Comparison of ENCODE assay signal across 11 mouse cellular contexts in genomic region chr12:76435549-76435948, GRCm38 (mm10). TPM values are rescaled to one million over a fixed set of nuclear protein-coding genes. Genes with fewer than 3 reads are reported as not detected.
DNase-seq lines count a peak whose midpoint lies in the region; ATAC-seq lines count a peak whose summit lies in the region.
"Had no signal": no experiment of that assay in that cellular context is flagged by ENCODE, and none has a peak within 500 bp of the region (broad histone marks: within the 10 kb centered on the region; RNA-seq: fewer than 3 reads in every experiment).

No protein-coding gene starts in this region.

- no peaks in the 10 kb centered on the region for H3K9me3 ChIP-seq in kidney, embryonic 16.5 days (ENCODE audit: low read length)
- H3K9me3 ChIP-seq in embryonic facial prominence, embryonic 13.5 days: no peaks in the 10 kb centered on the region
- H3K9me3 ChIP-seq in hindbrain, embryonic 15.5 days: no peaks in the 10 kb centered on the region
- H3K9me3 ChIP-seq in midbrain, embryonic 15.5 days: no peaks in the 10 kb centered on the region
- H3K9me3 ChIP-seq: G1E had no signal

- H3K27ac ChIP-seq in kidney, embryonic 16.5 days (ENCODE audit: low read length): no peak overlapping the region
- H3K27ac ChIP-seq in embryonic facial prominence, embryonic 13.5 days: no peak overlapping the region
- no peak overlapping the region for H3K27ac ChIP-seq in hindbrain, embryonic 15.5 days (replicated peaks)
- H3K27ac ChIP-seq in midbrain, embryonic 15.5 days: no peak overlapping the region

- H3K4me1 ChIP-seq in kidney, embryonic 16.5 days (ENCODE audit: insufficient read depth, low read length): peaks cover 8% of the 10 kb centered on the region
- peaks cover 8% of the 10 kb centered on the region for H3K4me1 ChIP-seq in embryonic facial prominence, embryonic 13.5 days
- peaks cover 3% of the 10 kb centered on the region for H3K4me1 ChIP-seq in hindbrain, embryonic 15.5 days (replicated peaks)
- H3K4me1 ChIP-seq in midbrain, embryonic 15.5 days: peaks cover 5% of the 10 kb centered on the region; the same call in 1 of the 2 replicates

- peak; percentile 35 for ATAC-seq in kidney, embryonic 16.5 days (ENCODE audit: low FRiP score, low TSS enrichment)
- ATAC-seq in embryonic facial prominence, embryonic 13.5 days (ENCODE audit: insufficient number of reproducible peaks, insufficient read depth, low FRiP score, low TSS enrichment, low read depth): no peak
- ATAC-seq in hindbrain, embryonic 15.5 days (ENCODE audit: low FRiP score, low read depth): no peak
- ATAC-seq in midbrain, embryonic 15.5 days (replicated peaks): no peak

- no peak for DNase-seq in kidney, postnatal 14 days
- DNase-seq in gastrocnemius, postnatal 10 days: no peak
- no peak for DNase-seq in ovary, postnatal 10 days (ENCODE audit: low spot score)
- DNase-seq: adrenal gland, adult 8-10 months; cerebellum, adult 11-12 months; lung, postnatal 14 days had no signal

- no peak overlapping the region for H3K9ac ChIP-seq in kidney, embryonic 16.5 days (replicated peaks; ENCODE audit: low read length)
- peak overlapping the region; percentile 71 for H3K9ac ChIP-seq in embryonic facial prominence, embryonic 13.5 days
- no peak overlapping the region for H3K9ac ChIP-seq in hindbrain, embryonic 15.5 days
- H3K9ac ChIP-seq in midbrain, embryonic 15.5 days: no peak overlapping the region

- 32% methylated on average over 8 of the region's 8 CpGs for WGBS in kidney, embryonic 16.5 days
- WGBS in embryonic facial prominence, embryonic 13.5 days: 28% methylated on average over 8 of the region's 8 CpGs
- WGBS in hindbrain, embryonic 15.5 days: 44% methylated on average over 8 of the region's 8 CpGs
- 46% methylated on average over 8 of the region's 8 CpGs for WGBS in midbrain, embryonic 15.5 days

- peak overlapping the region; percentile 57 for H3K4me2 ChIP-seq in kidney, embryonic 16.5 days (replicated peaks; ENCODE audit: low read depth, low read length)
- H3K4me2 ChIP-seq in embryonic facial prominence, embryonic 13.5 days: peak overlapping the region; percentile 76
- peak overlapping the region; percentile 51 for H3K4me2 ChIP-seq in hindbrain, embryonic 15.5 days
- peak overlapping the region; percentile 48 for H3K4me2 ChIP-seq in midbrain, embryonic 15.5 days

- H3K4me3 ChIP-seq in kidney, embryonic 16.5 days (ENCODE audit: low read length): peak overlapping the region; percentile 41
- H3K4me3 ChIP-seq in embryonic facial prominence, embryonic 13.5 days: peak overlapping the region; percentile 51
- H3K4me3 ChIP-seq in hindbrain, embryonic 15.5 days: no peak overlapping the region
- no peak overlapping the region for H3K4me3 ChIP-seq in midbrain, embryonic 15.5 days

- H3K36me3 ChIP-seq in kidney, embryonic 16.5 days (ENCODE audit: insufficient read depth, low read length): no peaks in the 10 kb centered on the region
- no peaks in the 10 kb centered on the region for H3K36me3 ChIP-seq in embryonic facial prominence, embryonic 13.5 days
- no peaks in the 10 kb centered on the region for H3K36me3 ChIP-seq in hindbrain, embryonic 15.5 days
- H3K36me3 ChIP-seq in midbrain, embryonic 15.5 days (replicated peaks): no peaks in the 10 kb centered on the region
- H3K36me3 ChIP-seq: G1E had no signal

- no peaks in the 10 kb centered on the region; the same call in 1 of the 2 replicates for H3K27me3 ChIP-seq in kidney, embryonic 16.5 days (ENCODE audit: insufficient read depth, low read length)
- H3K27me3 ChIP-seq in embryonic facial prominence, embryonic 13.5 days: peaks cover 16% of the 10 kb centered on the region
- peaks cover 2% of the 10 kb centered on the region; the same call in 1 of the 2 replicates for H3K27me3 ChIP-seq in hindbrain, embryonic 15.5 days
- 0 out of 2 replicates have a peak, but pooled peaks cover 5% of the 10 kb centered on the region for H3K27me3 ChIP-seq in midbrain, embryonic 15.5 days (replicated peaks)

RNA-seq across cellular contexts. Expression of gene Ppp1r36, which starts 18.2 kb away (rescaled TPM):
- 4.0 and 4.3 TPM in 2 replicates for polyA plus RNA-seq in kidney, embryonic 16.5 days (2015; fragmentation: Nextera tagmentation; extraction: Ambion mirVana)
- polyA plus RNA-seq in embryonic facial prominence, embryonic 13.5 days (2015; fragmentation: Nextera tagmentation; extraction: Ambion mirVana): 3.9 and 4.8 TPM in 2 replicates
- 1.6 TPM in 2 replicates for polyA plus RNA-seq in hindbrain, embryonic 15.5 days (2015; fragmentation: Nextera tagmentation; extraction: Ambion mirVana)
- 0.73 and 1.0 TPM in 2 replicates for polyA plus RNA-seq in midbrain, embryonic 15.5 days (2015; fragmentation: Nextera tagmentation; extraction: Ambion mirVana)
- total RNA-seq in gastrocnemius, postnatal 10 days (2021): under 1 TPM; 0.34 to 0.38 TPM
- polyA plus RNA-seq: G1E had no signal

RNA-seq across cellular contexts. Expression of gene Hspa2, which starts 31.6 kb away (rescaled TPM):
- polyA plus RNA-seq in kidney, embryonic 16.5 days (2015; fragmentation: Nextera tagmentation; extraction: Ambion mirVana): 11.0 and 12.5 TPM in 2 replicates
- 5.8 and 8.9 TPM in 2 replicates for polyA plus RNA-seq in embryonic facial prominence, embryonic 13.5 days (2015; fragmentation: Nextera tagmentation; extraction: Ambion mirVana)
- 7.3 and 8.7 TPM in 2 replicates for polyA plus RNA-seq in hindbrain, embryonic 15.5 days (2015; fragmentation: Nextera tagmentation; extraction: Ambion mirVana)
- polyA plus RNA-seq in midbrain, embryonic 15.5 days (2015; fragmentation: Nextera tagmentation; extraction: Ambion mirVana): 5.5 and 5.6 TPM in 2 replicates
- total RNA-seq in gastrocnemius, postnatal 10 days (2021): 1 to 10 TPM; 7.4 to 8.7 TPM

Comparison
In these comparisons a context has a peak if more than half of its experiments do, and no peak if none do; other contexts are left out.
1. H3K4me3 ChIP-seq: peak in kidney, embryonic 16.5 days (single experiment) and embryonic facial prominence, embryonic 13.5 days (single experiment); none in hindbrain, embryonic 15.5 days (single experiment) and midbrain, embryonic 15.5 days (single experiment).
2. Peak in every context shown above with its lines, with median percentiles within 50 percentile points of each other: H3K4me2 ChIP-seq.